Mouse (Mus musculus) ES-E14 (cell line): ENCODE results near the gene Actl7a.

ENCODE experiments used
- CHD2 ChIP-seq: IDR thresholded peaks from 2 replicates; pipeline ENCODE4 v1.6.1; 2014; ENCODE audit warnings: mild to moderate bottlenecking, low read depth, low read length, inconsistent platforms
- ZNF384 ChIP-seq: IDR thresholded peaks from 2 replicates; pipeline ENCODE4 v1.6.1; 2012; ENCODE audit warnings: low read depth, low read length, inconsistent platforms

DNA sequence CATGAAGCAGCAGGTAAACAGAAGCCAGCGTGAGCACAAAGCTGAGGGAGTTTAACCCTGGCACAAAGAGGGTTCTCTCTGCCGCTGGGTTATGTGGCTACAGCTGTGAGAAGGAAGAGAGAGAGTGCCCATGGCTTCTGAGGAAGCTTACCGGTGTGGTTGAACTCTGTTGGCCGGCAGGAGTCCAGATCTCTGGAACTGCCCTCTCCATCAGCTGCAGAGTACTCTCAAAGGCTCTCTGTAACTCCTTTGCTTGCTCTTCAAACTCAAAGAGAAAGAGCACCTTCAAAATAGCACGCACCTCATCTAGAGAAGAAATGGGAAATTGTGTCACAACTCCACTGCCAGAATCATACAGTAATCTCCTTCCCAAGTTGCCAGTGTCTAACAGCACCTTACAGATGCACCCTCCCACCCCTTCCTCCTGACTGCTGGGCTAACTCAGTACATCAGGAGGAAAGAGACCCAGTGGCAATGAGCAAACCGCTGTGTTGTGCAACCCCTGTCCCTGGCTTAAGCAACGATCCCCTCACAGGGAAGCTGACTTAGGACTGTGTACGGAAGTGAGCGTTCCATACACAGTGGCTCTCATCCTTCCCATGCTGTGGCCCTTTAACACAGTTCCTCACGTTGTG lies 13.9 kb downstream of the Actl7a start:
- TF ChIP-seq ZNF384 (no peak), CHD2 (no peak)
